Mouse (Mus musculus): ENCODE measurements at regions not wholly inside any gene's neighbourhood (a gene's known extent, or its start where the extent isn't known, plus 50 kb on each side); places are given as distances from the start of the nearest gene placed in this dataset.

DNA sequence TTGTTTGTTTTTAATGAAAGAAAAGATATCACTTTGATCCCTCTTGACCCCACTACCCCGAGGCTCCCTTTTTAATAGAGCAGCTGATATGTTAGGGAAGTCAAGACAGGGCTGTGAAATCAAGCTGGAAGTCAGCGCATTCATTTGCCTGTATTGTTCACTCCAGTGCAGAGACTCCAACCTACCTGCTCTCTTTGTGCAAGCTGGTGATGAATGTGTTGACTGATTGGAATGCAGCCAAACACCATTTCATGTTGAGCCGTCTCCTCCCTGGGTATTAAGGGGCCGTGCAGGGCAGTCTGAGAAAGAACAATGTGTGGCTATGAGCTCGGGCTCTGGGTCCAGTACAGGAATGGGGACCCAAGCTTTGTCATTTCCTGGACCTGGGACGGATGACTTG lies 557.4 kb upstream of the Zfp462 start:
- TF ChIP-seq POLR2A (IDR thresholded peaks at IDR 0.05; ENCODE audit: low read depth, low read length) (no peak), CTCF (conservative IDR thresholded peaks at IDR 0.05; ENCODE audit: insufficient read depth, insufficient read length, low read depth, low read length) (no peak)

Data from kidney, adult 2 months (tissue).